Mouse (Mus musculus): ENCODE data around the gene Esyt2. TPM values are rescaled to one million over a fixed set of nuclear protein-coding genes. Genes with fewer than 3 reads are reported as not detected.

Gene Esyt2
- total RNA-seq, 2 experiments from 2014 or later: 21.2 to 22.8 TPM

- DNase-seq: no peak
- intact Hi-C loops (cut with DNase I; ENCODE audit: low total_unique reads): no loop called here
Observed at GRCm38 (mm10) chr12:116414941-116415340, 133.9 kb downstream of the Esyt2 start.

GRCm38 (mm10) chr12:116416514-116416913 is 135.5 kb downstream of the Esyt2 start:
- intact Hi-C loops (cut with DNase I; ENCODE audit: low total_unique reads): no loop called here
- DNase-seq: no peak

GRCm38 (mm10) chr12:116421656-116422055 is 140.7 kb downstream of the Esyt2 start:
- no peak for DNase-seq
- intact Hi-C loops (cut with DNase I; ENCODE audit: low total_unique reads): no loop called here

- DNase-seq: no peak
- intact Hi-C loops (cut with DNase I; ENCODE audit: low total_unique reads): no loop called here
Observed at GRCm38 (mm10) chr12:116425392-116425791, 144.4 kb downstream of the Esyt2 start.

GRCm38 (mm10) chr12:116433742-116434141 is 152.7 kb downstream of the Esyt2 start:
- intact Hi-C loops (cut with DNase I; ENCODE audit: low total_unique reads): no loop called here

GRCm38 (mm10) chr12:116435232-116435631 is 154.2 kb downstream of the Esyt2 start:
- intact Hi-C loops (cut with DNase I; ENCODE audit: low total_unique reads): no loop called here
- no peak for DNase-seq

More at GRCm38 (mm10) chr12:116433742-116434141, 152.7 kb downstream of the Esyt2 start:
- DNase-seq: no peak

- intact Hi-C loops (cut with DNase I; ENCODE audit: low total_unique reads): no loop called here
Observed at GRCm38 (mm10) chr12:116436125-116436524, 155.1 kb downstream of the Esyt2 start.

GRCm38 (mm10) chr12:116438591-116438990 is 157.6 kb downstream of the Esyt2 start:
- DNase-seq: no peak
- intact Hi-C loops (cut with DNase I; ENCODE audit: low total_unique reads): no loop called here

More at GRCm38 (mm10) chr12:116436125-116436524, 155.1 kb downstream of the Esyt2 start:
- DNase-seq: no peak

Small RNA genes lying within 50 kb of the gene (microRNA-seq; reads per million reads assigned to microRNA genes)
- gene Gm23190: 0 reads per million in 2 experiments

Other genes starting within 250 kb of the Esyt2 start
- gene Zfp386, start 233.5 kb upstream of the Esyt2 start, total RNA-seq (2021): 10 to 100 TPM; 23.0 to 23.4 TPM
- 1 to 10 TPM; 2.4 to 5.5 TPM for gene Vipr2, start 203.5 kb upstream of the Esyt2 start, total RNA-seq (2021)
- 1 to 10 TPM; 5.4 to 5.6 TPM for gene Wdr60, start 18.2 kb upstream of the Esyt2 start, total RNA-seq (2021)
- not detected for gene Gm11027, start 5.8 kb upstream of the Esyt2 start, total RNA-seq (2021)
- gene Ncapg2, start 124.2 kb downstream of the Esyt2 start, total RNA-seq (2021): 1 to 10 TPM; 4.2 to 4.3 TPM
- not detected for gene Ptprn2, start 204.5 kb downstream of the Esyt2 start, total RNA-seq (2021)

All from gastrocnemius, postnatal 14 days (tissue).